Mouse (Mus musculus) liver, embryonic 16.5 days (tissue): Measurements from ENCODE around the gene Gm11214. TPM values are rescaled to one million over a fixed set of nuclear protein-coding genes. Genes with fewer than 3 reads are reported as not detected.

ENCODE experiments used
- ATAC-seq: fragments of 200-750 bp; cut with Nextera tagmentation; 2 replicates; pipeline ENCODE4 v1.8.0; 2017; ENCODE audit warnings: low read depth, mild to moderate bottlenecking, moderate number of reproducible peaks, moderate library complexity
- H3K27ac ChIP-seq: fragments of 300-500 bp; sonication (generic); 2 replicates; pipeline ENCODE4 v1.5.1; 2014; ENCODE audit warnings: mild to moderate bottlenecking, low read length
- H3K27me3 ChIP-seq: fragments of 300-500 bp; sonication (generic); 2 replicates; pipeline ENCODE4 v1.6.1; 2014; ENCODE audit warnings: low read depth, low read length, mixed read lengths; ENCODE audit not compliant: control insufficient read depth, insufficient read depth
- H3K36me3 ChIP-seq: fragments of 300-500 bp; sonication (generic); 2 replicates; pipeline ENCODE4 v1.6.1; 2014; ENCODE audit warnings: mild to moderate bottlenecking; ENCODE audit not compliant: control insufficient read depth, insufficient read depth
- H3K4me1 ChIP-seq: fragments of 300-500 bp; sonication (generic); 2 replicates; pipeline ENCODE4 v1.6.1; 2014; ENCODE audit warnings: low read depth, low read length, mixed read lengths; ENCODE audit not compliant: control insufficient read depth
- H3K4me2 ChIP-seq: fragments of 300-500 bp; sonication (generic); 2 replicates; pipeline ENCODE4 v1.6.1; 2014; ENCODE audit warnings: low read depth, low read length, mixed read lengths
- H3K4me3 ChIP-seq: fragments of 300-500 bp; sonication (generic); 2 replicates; pipeline ENCODE4 v1.5.1; 2014; ENCODE audit warnings: low read depth, mild to moderate bottlenecking, low read length
- H3K9ac ChIP-seq: fragments of 300-500 bp; sonication (generic); 2 replicates; pipeline ENCODE4 v1.6.1; 2014; ENCODE audit warnings: low read depth, low read length
- H3K9me3 ChIP-seq: fragments of 300-500 bp; sonication (generic); replicated peaks from 2 replicates; pipeline ENCODE4 v1.6.1; 2016; ENCODE audit warnings: low read length; ENCODE audit not compliant: control insufficient read depth
- whole genome bisulfite sequencing: fragments of 180-500 bp; shearing (Covaris S2); extraction: QIAGEN DNeasy Blood & Tissue Kit; methylation state at CpG from one replicate; pipeline ENCODE4 v1.1.7; 2014; ENCODE audit not compliant: insufficient replicate concordance; 5-methylcytosine and 5-hydroxymethylcytosine counted together
- polyA plus RNA-seq: library from polyadenylated mRNA; unstranded; fragments of >200 nt; fragmentation: Nextera tagmentation; extraction: Ambion mirVana; gene quantifications from 2 replicates; pipeline ENCODE4 v1.2.1, GENCODE M21; 2015

The Gm11214 gene
- polyA plus RNA-seq, 1 experiment from 2014 or later: not detected

- H3K36me3 ChIP-seq: no peaks in the 10 kb centered on the region
- no peaks in the 10 kb centered on the region for H3K4me1 ChIP-seq
- H3K4me2 ChIP-seq: no peak overlapping the region
- H3K9me3 ChIP-seq: no peaks in the 10 kb centered on the region
- H3K27ac ChIP-seq: no peak overlapping the region
- H3K27me3 ChIP-seq: no peaks in the 10 kb centered on the region
- no peak for ATAC-seq
- H3K9ac ChIP-seq: no peak overlapping the region
- WGBS: 19% methylated on average over 2 of the region's 2 CpGs
- no peak overlapping the region for H3K4me3 ChIP-seq
Measured at GRCm38 (mm10) chr4:63675128-63675527, 11.9 kb upstream of the Gm11214 start.

- Histone ChIP-seq H3K27ac (no peak overlapping the region), H3K4me3 (no peak overlapping the region), H3K4me2 (no peak overlapping the region), H3K9ac (no peak overlapping the region), H3K9me3 (no peaks in the 10 kb centered on the region), H3K27me3 (no peaks in the 10 kb centered on the region), H3K4me1 (no peaks in the 10 kb centered on the region), H3K36me3 (no peaks in the 10 kb centered on the region)
- WGBS: 16% methylated on average over 4 of the region's 4 CpGs
- ATAC-seq: no peak
Measured at GRCm38 (mm10) chr4:63668255-63668654, 5.1 kb upstream of the Gm11214 start.

GRCm38 (mm10) chr4:63665738-63666137 is 2.6 kb upstream of the Gm11214 start:
- Histone ChIP-seq H3K27ac (no peak overlapping the region), H3K4me3 (no peak overlapping the region), H3K9ac (no peak overlapping the region), H3K4me2 (no peak overlapping the region), H3K27me3 (no peaks in the 10 kb centered on the region), H3K4me1 (no peaks in the 10 kb centered on the region), H3K36me3 (no peaks in the 10 kb centered on the region), H3K9me3 (no peaks in the 10 kb centered on the region)
- 70% methylated on average over 7 of the region's 7 CpGs for WGBS
- ATAC-seq: no peak

- no peak for ATAC-seq
Measured at GRCm38 (mm10) chr4:63661857-63662256, 1.3 kb downstream of the Gm11214 start.

GRCm38 (mm10) chr4:63661426-63661825 is 1.8 kb downstream of the Gm11214 start:
- ATAC-seq: no peak
- no peak overlapping the region for H3K4me3 ChIP-seq
- H3K9me3 ChIP-seq: no peaks in the 10 kb centered on the region
- H3K9ac ChIP-seq: no peak overlapping the region
- H3K4me2 ChIP-seq: no peak overlapping the region
- WGBS: 39% methylated on average over 1 of the region's 1 CpGs
- H3K4me1 ChIP-seq: no peaks in the 10 kb centered on the region
- no peaks in the 10 kb centered on the region for H3K27me3 ChIP-seq
- H3K36me3 ChIP-seq: no peaks in the 10 kb centered on the region
- no peak overlapping the region for H3K27ac ChIP-seq

More at GRCm38 (mm10) chr4:63661857-63662256, 1.3 kb downstream of the Gm11214 start:
- no peak overlapping the region for H3K27ac ChIP-seq
- H3K4me1 ChIP-seq: no peaks in the 10 kb centered on the region
- WGBS: 68% methylated on average over 1 of the region's 1 CpGs
- H3K9ac ChIP-seq: no peak overlapping the region
- H3K4me3 ChIP-seq: no peak overlapping the region
- no peaks in the 10 kb centered on the region for H3K9me3 ChIP-seq
- no peaks in the 10 kb centered on the region for H3K27me3 ChIP-seq
- H3K36me3 ChIP-seq: no peaks in the 10 kb centered on the region
- no peak overlapping the region for H3K4me2 ChIP-seq

GRCm38 (mm10) chr4:63659775-63660174 is 3.4 kb downstream of the Gm11214 start:
- Histone ChIP-seq H3K27me3 (no peaks in the 10 kb centered on the region), H3K4me1 (no peaks in the 10 kb centered on the region), H3K36me3 (no peaks in the 10 kb centered on the region), H3K9ac (no peak overlapping the region), H3K9me3 (no peaks in the 10 kb centered on the region), H3K4me2 (no peak overlapping the region), H3K27ac (no peak overlapping the region), H3K4me3 (no peak overlapping the region)
- ATAC-seq: no peak
- WGBS: 50% methylated on average over 1 of the region's 1 CpGs

- H3K4me3 ChIP-seq: no peak overlapping the region
- H3K27me3 ChIP-seq: no peaks in the 10 kb centered on the region
- WGBS: 30% methylated on average over 4 of the region's 4 CpGs
- no peak overlapping the region for H3K27ac ChIP-seq
- no peak overlapping the region for H3K9ac ChIP-seq
- no peaks in the 10 kb centered on the region for H3K36me3 ChIP-seq
- no peak overlapping the region for H3K4me2 ChIP-seq
- no peaks in the 10 kb centered on the region for H3K9me3 ChIP-seq
- ATAC-seq: no peak
- H3K4me1 ChIP-seq: no peaks in the 10 kb centered on the region
Measured at GRCm38 (mm10) chr4:63659086-63659485, 4.1 kb downstream of the Gm11214 start.

- 48% methylated on average over 1 of the region's 1 CpGs for WGBS
- Histone ChIP-seq H3K4me3 (no peak overlapping the region), H3K27ac (no peak overlapping the region), H3K4me2 (no peak overlapping the region), H3K36me3 (no peaks in the 10 kb centered on the region), H3K9me3 (no peaks in the 10 kb centered on the region), H3K27me3 (no peaks in the 10 kb centered on the region), H3K9ac (no peak overlapping the region), H3K4me1 (no peaks in the 10 kb centered on the region)
- no peak for ATAC-seq
Measured at GRCm38 (mm10) chr4:63654381-63654780, 8.8 kb downstream of the Gm11214 start.

- ATAC-seq: no peak
Measured at GRCm38 (mm10) chr4:63643956-63644726, 19.0 kb downstream of the Gm11214 start.

More at GRCm38 (mm10) chr4:63643956-63644726, 19.0 kb downstream of the Gm11214 start:
- Histone ChIP-seq H3K9me3 (no peaks in the 10 kb centered on the region), H3K4me2 (no peak overlapping the region), H3K27me3 (no peaks in the 10 kb centered on the region), H3K27ac (no peak overlapping the region), H3K36me3 (no peaks in the 10 kb centered on the region), H3K9ac (no peak overlapping the region), H3K4me3 (no peak overlapping the region), H3K4me1 (no peaks in the 10 kb centered on the region)
